Mouse (Mus musculus): ENCODE results near the gene Olfr71.

- TF ChIP-seq EP300 (IDR thresholded peaks at IDR 0.05; ENCODE audit: low read depth) = no peak
- TF ChIP-seq CTCF (IDR thresholded peaks at IDR 0.05; ENCODE audit: low read depth) = no peak
These were observed 34.4 kb downstream of the Olfr71 start for GRCm38 (mm10) chr4:43675608-43676007.
